Mouse (Mus musculus) lung, postnatal 0 days (tissue): ENCODE measurements around the gene Gm42417.

Experiments used
- CTCF ChIP-seq: IDR thresholded peaks from 2 replicates; pipeline ENCODE4 v1.5.1; 2016; ENCODE audit warnings: antibody characterized with exemption, mild to moderate bottlenecking
- EP300 ChIP-seq: IDR thresholded peaks from 2 replicates; pipeline ENCODE4 v1.6.1; 2016; ENCODE audit warnings: antibody characterized with exemption, mild to moderate bottlenecking, control low read depth

DNA sequence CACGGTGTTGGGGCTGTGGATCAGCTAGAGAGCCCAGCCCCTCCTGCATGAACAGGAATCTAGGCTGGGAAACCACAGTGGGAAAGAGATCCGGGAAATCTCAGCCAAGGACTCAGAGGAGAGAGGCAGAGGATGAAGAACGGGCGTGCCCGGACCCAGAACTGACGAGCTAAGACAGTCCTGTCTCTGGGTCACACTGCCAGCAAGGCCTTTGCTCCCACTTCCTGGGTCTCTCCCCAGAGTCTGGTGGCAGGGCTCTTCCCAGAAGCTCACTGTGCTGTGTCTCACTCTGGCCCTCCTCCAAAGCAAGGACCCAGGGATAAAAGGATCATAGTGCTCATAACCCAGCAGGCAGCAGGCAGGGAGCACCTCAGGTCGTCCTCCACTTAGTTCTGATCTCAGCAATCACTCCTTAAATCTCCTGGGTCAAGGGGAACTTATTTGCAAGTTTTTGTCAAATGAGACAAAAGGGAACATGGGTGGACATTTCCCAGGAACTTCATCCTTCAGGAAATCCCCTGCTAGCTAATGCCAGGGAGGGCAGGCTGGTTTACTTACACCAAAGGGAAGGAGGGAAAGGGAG lies 30.6 kb upstream of the Gm42417 start:
- TF ChIP-seq CTCF = no peak
- no peak for TF ChIP-seq EP300
